Mouse (Mus musculus) CH12.LX (cell line): ENCODE measurements around the gene Zfp108. TPM values are rescaled to one million over a fixed set of nuclear protein-coding genes. Genes with fewer than 3 reads are reported as not detected.

Experiments used
- DNase-seq: peaks from one replicate; pipeline ENCODE4 v3.0.0-alpha.2; 2013; ENCODE audit errors: extremely low read depth
- H3K27ac ChIP-seq: 2 replicates; pipeline ENCODE4 v1.5.1; 2012; ENCODE audit warnings: low read depth, mild to moderate bottlenecking, control low read depth, moderate library complexity; ENCODE audit not compliant: insufficient read depth
- H3K27me3 ChIP-seq: replicated peaks from 2 replicates; pipeline ENCODE3; 2012; ENCODE audit warnings: inconsistent platforms
- H3K36me3 ChIP-seq, 2 experiments: replicated peaks in 1 of 2; 2 replicates each; pipeline versions ENCODE3 to v1.6.1; 2012; ENCODE audit warnings: inconsistent platforms in 1 of 2, low read length in 1 of 2, mild to moderate bottlenecking in 1 of 2, mixed read lengths in 1 of 2, moderate library complexity in 1 of 2; ENCODE audit not compliant: control insufficient read depth in 1 of 2, insufficient read depth in 1 of 2
- H3K4me1 ChIP-seq, 2 experiments: 2 replicates each; pipeline ENCODE4 v1.6.1; 2012; ENCODE audit warnings: inconsistent platforms in 1 of 2, moderate library complexity in 1 of 2; ENCODE audit not compliant: insufficient read depth in 2 of 2, control insufficient read depth in 1 of 2
- H3K4me2 ChIP-seq: 2 replicates; pipeline ENCODE4 v1.6.1; 2012; ENCODE audit warnings: low read depth, mild to moderate bottlenecking, control low read depth; ENCODE audit not compliant: poor library complexity, insufficient read depth, severe bottlenecking
- H3K4me3 ChIP-seq, 3 experiments: fragments of 150-350 bp in 1 of 3; sonication (generic) in 1 of 3; replicated peaks in 1 of 3; 2 replicates each; pipeline versions ENCODE3 to v1.5.1; 2011 to 2012; ENCODE audit warnings: low read depth in 2 of 3, low read length in 2 of 3, mild to moderate bottlenecking in 2 of 3, moderate library complexity in 2 of 3, control low read depth in 1 of 3, improper control_type of control experiment in 1 of 3, inconsistent platforms in 1 of 3, mixed read lengths in 1 of 3; ENCODE audit not compliant: poor library complexity in 1 of 3
- H3K79me2 ChIP-seq: replicated peaks from 2 replicates; pipeline ENCODE4 v1.6.1; 2012; ENCODE audit warnings: mild to moderate bottlenecking, moderate library complexity; ENCODE audit not compliant: control insufficient read depth, poor library complexity, insufficient read depth, severe bottlenecking; ENCODE audit errors: extremely low read depth
- H3K9ac ChIP-seq: 2 replicates; pipeline ENCODE4 v1.6.1; 2012; ENCODE audit warnings: low read depth, mild to moderate bottlenecking, control low read depth, moderate library complexity; ENCODE audit not compliant: insufficient read depth
- H3K9me3 ChIP-seq: replicated peaks from 2 replicates; pipeline ENCODE3; 2012; ENCODE audit warnings: low read length, inconsistent platforms, mixed read lengths
- CHD2 ChIP-seq: IDR thresholded peaks from 2 replicates; pipeline ENCODE4 v1.6.1; 2011; ENCODE audit warnings: low read length, improper control_type of control experiment
- ETS1 ChIP-seq: conservative IDR thresholded peaks from 2 replicates; pipeline ENCODE4 v1.6.1; 2012; ENCODE audit warnings: low read depth, mild to moderate bottlenecking, inconsistent platforms, low read length, improper control_type of control experiment, moderate library complexity
- GABPA ChIP-seq: IDR thresholded peaks from 2 replicates; pipeline ENCODE4 v1.6.1; 2012; ENCODE audit warnings: low read depth, low read length, improper control_type of control experiment, inconsistent platforms; ENCODE audit not compliant: insufficient replicate concordance
- HCFC1 ChIP-seq: IDR thresholded peaks from 2 replicates; pipeline ENCODE4 v1.6.1; 2012; ENCODE audit warnings: low read depth, mild to moderate bottlenecking, inconsistent platforms, low read length, improper control_type of control experiment
- IRF4 ChIP-seq: IDR thresholded peaks from 2 replicates; pipeline ENCODE4 v1.6.1; 2014; ENCODE audit warnings: low read depth, mild to moderate bottlenecking, inconsistent platforms, low read length, improper control_type of control experiment
- JUND ChIP-seq: conservative IDR thresholded peaks from 2 replicates; pipeline ENCODE4 v1.6.1; 2011; ENCODE audit warnings: low read depth, low read length, improper control_type of control experiment
- MAFK ChIP-seq: IDR thresholded peaks from 2 replicates; pipeline ENCODE4 v1.6.1; 2011; ENCODE audit warnings: low read length, improper control_type of control experiment; ENCODE audit not compliant: insufficient replicate concordance
- MAX ChIP-seq: IDR thresholded peaks from 2 replicates; pipeline ENCODE4 v1.6.1; 2011; ENCODE audit warnings: low read length, improper control_type of control experiment
- MEF2A ChIP-seq: IDR thresholded peaks from 2 replicates; pipeline ENCODE4 v1.6.1; 2014; ENCODE audit warnings: low read depth, mild to moderate bottlenecking, inconsistent platforms, low read length, improper control_type of control experiment, borderline replicate concordance
- MYC ChIP-seq: IDR thresholded peaks from 2 replicates; pipeline ENCODE4 v1.6.1; 2011; ENCODE audit warnings: low read depth, mild to moderate bottlenecking, improper control_type of control experiment, low read length
- SIN3A ChIP-seq: IDR thresholded peaks from 2 replicates; pipeline ENCODE4 v1.6.1; 2012; ENCODE audit warnings: low read length, improper control_type of control experiment, inconsistent platforms
- SMC3 ChIP-seq: IDR thresholded peaks from 2 replicates; pipeline ENCODE4 v1.6.1; 2011; ENCODE audit warnings: low read depth, low read length, improper control_type of control experiment
- TCF12 ChIP-seq: IDR thresholded peaks from 2 replicates; pipeline ENCODE4 v1.6.1; 2014; ENCODE audit warnings: low read depth, mild to moderate bottlenecking, inconsistent platforms, low read length, improper control_type of control experiment
- UBTF ChIP-seq: IDR thresholded peaks from 2 replicates; pipeline ENCODE4 v1.6.1; 2012; ENCODE audit warnings: low read depth, mild to moderate bottlenecking, inconsistent platforms, low read length, improper control_type of control experiment, moderate library complexity
- USF1 ChIP-seq: IDR thresholded peaks from 2 replicates; pipeline ENCODE4 v1.6.1; 2014; ENCODE audit warnings: low read depth, mild to moderate bottlenecking, inconsistent platforms, low read length, improper control_type of control experiment
- ZC3H11A ChIP-seq: IDR thresholded peaks from 2 replicates; pipeline ENCODE4 v1.6.1; 2012; ENCODE audit warnings: low read depth, mild to moderate bottlenecking, inconsistent platforms, low read length, improper control_type of control experiment
- dilution Hi-C: fragments of 300-500 bp; cut with MboI; formaldehyde crosslinking; loops from 2 replicates; pipeline ENCODE4 v1.14.3; 2020; ENCODE audit warnings: low sequenced_read_pairs; ENCODE audit not compliant: extremely low pct_unique_long_range_greater_than_20kb, extremely low pct_ligation_motif_present
- in situ Hi-C: fragments of 300-500 bp; cut with MboI; formaldehyde crosslinking; loops from 3 replicates; pipeline ENCODE4 v1.14.3; 2019; ENCODE audit warnings: low sequenced_read_pairs, low pct_ligation_motif_present, low pct_unique_long_range_greater_than_20kb, mixed read lengths
- polyA plus RNA-seq: library from polyadenylated mRNA; unstranded; fragments of >175 nt; gene quantifications from 2 replicates; pipeline ENCODE4 v1.2.1, GENCODE M21; 2012; ENCODE audit warnings: low read depth; ENCODE audit not compliant: insufficient read length
- total RNA-seq, 2 experiments: library from RNA; depleted of rRNA; stranded (reverse); fragments of 300-350 nt in 1 of 2; fragments of >200 nt in 1 of 2; gene quantifications; 2 replicates each; pipeline ENCODE4 v1.2.3; 2012 to 2014

Gene Zfp108
- total and polyA plus RNA-seq, 3 experiments, result not detected

- Histone ChIP-seq H3K36me3 (peaks cover 3 to 56% of the 10 kb centered on the region in 2 experiments), H3K4me2 (no peak overlapping the region), H3K27me3 (no peaks in the 10 kb centered on the region)
- TF ChIP-seq SMC3 (no peak), CHD2 (no peak), HCFC1 (no peak), GABPA (no peak), TCF12 (no peak), MAFK (no peak), UBTF (no peak), JUND (no peak), SIN3A (no peak), ETS1 (no peak), ZC3H11A (no peak), MAX (no peak), IRF4 (no peak), USF1 (no peak)
- TF ChIP-seq, all 38 proteins: peak for 0
- in situ Hi-C loops, result loop anchor here (10.0 kb wide), 1 partner anchor 142 kb away; no protein-coding TSS in a partner anchor
- H3K4me3 ChIP-seq, result no peak overlapping the region
- H3K4me1 ChIP-seq, result no peaks in the 10 kb centered on the region
- dilution Hi-C loops, result no loop called here
- DNase-seq, result no peak
- no peak overlapping the region for H3K9ac ChIP-seq
- no peak overlapping the region for H3K27ac ChIP-seq
- no peaks in the 10 kb centered on the region for H3K9me3 ChIP-seq
- H3K79me2 ChIP-seq, result no peaks in the 10 kb centered on the region
Observed at GRCm38 (mm10) chr7:24296386-24296785, 41.8 kb downstream of the Zfp108 start.

DNA sequence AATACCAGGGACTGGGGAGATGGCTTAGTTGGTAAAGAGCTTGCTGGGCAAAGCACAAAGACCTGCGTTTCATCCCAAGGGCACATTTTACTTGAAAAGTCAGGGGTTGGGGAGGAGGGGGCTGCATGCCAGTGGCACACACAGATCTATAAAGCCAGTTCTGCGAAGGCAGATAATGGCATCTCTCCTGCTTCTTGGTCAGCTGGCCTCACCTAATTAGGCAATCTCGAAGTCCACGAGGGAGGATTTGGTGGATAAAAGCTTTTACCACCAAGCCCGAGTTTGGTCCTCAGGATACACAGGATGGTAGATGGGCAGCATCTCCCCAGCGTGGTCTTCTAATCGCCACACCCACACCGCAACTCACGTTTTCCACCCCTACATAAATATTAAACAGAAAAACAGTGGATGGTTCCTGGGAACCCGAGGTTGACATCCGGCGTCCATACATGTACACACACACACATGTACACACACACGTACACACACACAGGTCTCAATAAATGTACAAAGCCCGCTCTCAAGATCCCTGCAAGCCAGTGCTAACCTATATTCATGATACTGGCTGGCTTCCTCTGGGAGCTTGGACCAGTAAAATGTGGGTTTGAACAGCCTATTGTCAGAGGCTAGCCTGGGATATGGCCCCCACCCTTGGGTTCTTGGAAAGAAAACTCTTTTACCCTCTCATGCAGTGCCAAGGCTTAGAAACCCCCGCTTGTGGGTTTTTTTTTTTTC is 42.9 kb downstream of the Zfp108 start:
- in situ Hi-C loops (loop anchor here (10.0 kb wide), 1 partner anchor 143 kb away; no protein-coding TSS in a partner anchor), dilution Hi-C loops (no loop called here)
- no peaks in the 10 kb centered on the region for H3K9me3 ChIP-seq
- TF ChIP-seq ZC3H11A (no peak), MEF2A (no peak), MYC (no peak)
- no peak for DNase-seq
- H3K4me1 ChIP-seq, result no peaks in the 10 kb centered on the region
- H3K79me2 ChIP-seq, result no peaks in the 10 kb centered on the region
- no peak overlapping the region for H3K27ac ChIP-seq
- peaks cover 9 to 56% of the 10 kb centered on the region in 2 experiments for H3K36me3 ChIP-seq
- H3K4me3 ChIP-seq, result no peak overlapping the region
- H3K4me2 ChIP-seq, result no peak overlapping the region
- H3K27me3 ChIP-seq, result no peaks in the 10 kb centered on the region
- no peak overlapping the region for H3K9ac ChIP-seq
